Mouse (Mus musculus): ENCODE results near the gene Rtf1. TPM values are rescaled to one million over a fixed set of nuclear protein-coding genes. Genes with fewer than 3 reads are reported as not detected.

Gene Rtf1
- polyA plus RNA-seq, 1 experiment from 2014 or later, result 39.0 TPM

GRCm38 (mm10) chr2:119749260-119749659 is 74.4 kb downstream of the Rtf1 start:
- H3K9ac ChIP-seq (ENCODE audit: low read depth, low read length), result no peak overlapping the region
- TF ChIP-seq CTCF (IDR thresholded peaks at IDR 0.05; ENCODE audit: low read depth), result no peak
- no peaks in the 10 kb centered on the region for H3K36me3 ChIP-seq (ENCODE audit: insufficient read depth, low read length)
- H3K4me2 ChIP-seq (ENCODE audit: low read length), result no peak overlapping the region
- H3K4me1 ChIP-seq (replicated peaks; ENCODE audit: insufficient read depth, low read length), result peaks cover 7% of the 10 kb centered on the region
- H3K4me3 ChIP-seq (replicated peaks; ENCODE audit: low read depth, low read length), result no peak overlapping the region
- 0 out of 2 replicates have a peak, but pooled peaks cover under 1% of the 10 kb centered on the region for H3K27me3 ChIP-seq (ENCODE audit: insufficient read depth, low read length)
- no peaks in the 10 kb centered on the region for H3K9me3 ChIP-seq (replicated peaks; ENCODE audit: low read length)
- WGBS, result 78% methylated on average over 13 of the region's 13 CpGs
- no peak for DNase-seq (ENCODE audit: low spot score)
- no peak overlapping the region for H3K27ac ChIP-seq
- no peak for ATAC-seq (replicated peaks; ENCODE audit: low FRiP score, low read depth)

GRCm38 (mm10) chr2:119757601-119758100 is 82.8 kb downstream of the Rtf1 start:
- DNase-seq (ENCODE audit: low spot score), result peak; percentile 18
- Histone ChIP-seq H3K4me3 (replicated peaks; ENCODE audit: low read depth, low read length) (peak overlapping the region; percentile 54), H3K27me3 (ENCODE audit: insufficient read depth, low read length) (peaks cover 24% of the 10 kb centered on the region), H3K36me3 (ENCODE audit: insufficient read depth, low read length) (no peaks in the 10 kb centered on the region), H3K9ac (ENCODE audit: low read depth, low read length) (peak overlapping the region; percentile 40), H3K4me1 (replicated peaks; ENCODE audit: insufficient read depth, low read length) (peaks cover 14% of the 10 kb centered on the region), H3K27ac (no peak overlapping the region), H3K4me2 (ENCODE audit: low read length) (peak overlapping the region; percentile 96), H3K9me3 (replicated peaks; ENCODE audit: low read length) (no peaks in the 10 kb centered on the region)
- TF ChIP-seq CTCF (IDR thresholded peaks at IDR 0.05; ENCODE audit: low read depth), result no peak
- 4% methylated on average over 27 of the region's 31 CpGs for WGBS
- peak; percentile 48; the same call in 1 of the 2 replicates for ATAC-seq (replicated peaks; ENCODE audit: low FRiP score, low read depth)

- H3K27me3 ChIP-seq (ENCODE audit: insufficient read depth, low read length), result peaks cover 24% of the 10 kb centered on the region
- peak overlapping the region; percentile 40 for H3K9ac ChIP-seq (ENCODE audit: low read depth, low read length)
- H3K4me1 ChIP-seq (replicated peaks; ENCODE audit: insufficient read depth, low read length), result peaks cover 14% of the 10 kb centered on the region
- no peak for TF ChIP-seq CTCF (IDR thresholded peaks at IDR 0.05; ENCODE audit: low read depth)
- no peak overlapping the region for H3K27ac ChIP-seq
- ATAC-seq (replicated peaks; ENCODE audit: low FRiP score, low read depth), result peak; percentile 63
- H3K4me3 ChIP-seq (replicated peaks; ENCODE audit: low read depth, low read length), result peak overlapping the region; percentile 54
- H3K9me3 ChIP-seq (replicated peaks; ENCODE audit: low read length), result no peaks in the 10 kb centered on the region
- WGBS, result under 1% methylated on average over 68 of the region's 77 CpGs
- H3K4me2 ChIP-seq (ENCODE audit: low read length), result peak overlapping the region; percentile 96
- DNase-seq (ENCODE audit: low spot score), result no peak
- no peaks in the 10 kb centered on the region for H3K36me3 ChIP-seq (ENCODE audit: insufficient read depth, low read length)
Measured at GRCm38 (mm10) chr2:119758101-119758843, 83.4 kb downstream of the Rtf1 start.

GRCm38 (mm10) chr2:119758844-119759835 is 84.3 kb downstream of the Rtf1 start:
- peak overlapping the region; percentile 54 for H3K4me3 ChIP-seq (replicated peaks; ENCODE audit: low read depth, low read length)
- no peak for TF ChIP-seq CTCF (IDR thresholded peaks at IDR 0.05; ENCODE audit: low read depth)
- no peak overlapping the region for H3K9ac ChIP-seq (ENCODE audit: low read depth, low read length)
- peaks cover 24% of the 10 kb centered on the region for H3K27me3 ChIP-seq (ENCODE audit: insufficient read depth, low read length)
- DNase-seq (ENCODE audit: low spot score) (no peak), ATAC-seq (replicated peaks; ENCODE audit: low FRiP score, low read depth) (no peak)
- H3K9me3 ChIP-seq (replicated peaks; ENCODE audit: low read length), result no peaks in the 10 kb centered on the region
- H3K4me1 ChIP-seq (replicated peaks; ENCODE audit: insufficient read depth, low read length), result peaks cover 14% of the 10 kb centered on the region
- H3K4me2 ChIP-seq (ENCODE audit: low read length), result peak overlapping the region; percentile 96
- 0 out of 2 replicates have a peak, but pooled peaks cover 4% of the 10 kb centered on the region for H3K36me3 ChIP-seq (ENCODE audit: insufficient read depth, low read length)
- 5% methylated on average over 44 of the region's 44 CpGs for WGBS
- H3K27ac ChIP-seq, result no peak overlapping the region

- Histone ChIP-seq H3K9ac (ENCODE audit: low read depth, low read length) (no peak within 1 kb of the TSS), H3K9me3 (replicated peaks; ENCODE audit: low read length) (no peaks in the 10 kb centered on the region), H3K36me3 (ENCODE audit: insufficient read depth, low read length) (0 out of 2 replicates have a peak, but pooled peaks cover 8% of the 10 kb centered on the region), H3K4me1 (replicated peaks; ENCODE audit: insufficient read depth, low read length) (peaks cover 14% of the 10 kb centered on the region), H3K4me2 (ENCODE audit: low read length) (no peak within 1 kb of the TSS), H3K27ac (no peak within 1 kb of the TSS), H3K27me3 (ENCODE audit: insufficient read depth, low read length) (peaks cover 24% of the 10 kb centered on the region), H3K4me3 (replicated peaks; ENCODE audit: low read depth, low read length) (no peak within 1 kb of the TSS)
- no peak for TF ChIP-seq CTCF (IDR thresholded peaks at IDR 0.05; ENCODE audit: low read depth)
- DNase-seq (ENCODE audit: low spot score) (no peak), ATAC-seq (replicated peaks; ENCODE audit: low FRiP score, low read depth) (no peak)
- WGBS, result 17% methylated on average over 9 of the region's 9 CpGs
Measured at GRCm38 (mm10) chr2:119760251-119760650, 85.4 kb downstream of the Rtf1 start, which contains the start of gene Ltk. Ltk (minus strand) TSS chr2:119760431.

GRCm38 (mm10) chr2:119762276-119762675 is 87.4 kb downstream of the Rtf1 start:
- Histone ChIP-seq H3K27ac (no peak overlapping the region), H3K4me3 (replicated peaks; ENCODE audit: low read depth, low read length) (no peak overlapping the region), H3K9ac (ENCODE audit: low read depth, low read length) (no peak overlapping the region), H3K27me3 (ENCODE audit: insufficient read depth, low read length) (peaks cover 22% of the 10 kb centered on the region), H3K9me3 (replicated peaks; ENCODE audit: low read length) (no peaks in the 10 kb centered on the region), H3K4me2 (ENCODE audit: low read length) (no peak overlapping the region), H3K36me3 (ENCODE audit: insufficient read depth, low read length) (peaks cover 11% of the 10 kb centered on the region; the same call in 1 of the 2 replicates), H3K4me1 (replicated peaks; ENCODE audit: insufficient read depth, low read length) (peaks cover 14% of the 10 kb centered on the region)
- no peak for TF ChIP-seq CTCF (IDR thresholded peaks at IDR 0.05; ENCODE audit: low read depth)
- no peak for DNase-seq (ENCODE audit: low spot score)
- ATAC-seq (replicated peaks; ENCODE audit: low FRiP score, low read depth), result no peak
- whole genome bisulfite sequencing, result 60% methylated on average over 1 of the region's 1 CpGs

All from kidney, postnatal 0 days (tissue).